Mouse (Mus musculus) C2C12 (cell line): ENCODE results near the gene Mitf.

ENCODE experiments used
- CTCF ChIP-seq: IDR thresholded peaks from one replicate; pipeline ENCODE4 v1.5.1; 2011; ENCODE audit not compliant: control insufficient read depth, insufficient read depth, insufficient read length
- MYOD1 ChIP-seq: IDR thresholded peaks from one replicate; pipeline ENCODE4 v1.6.1; 2011; ENCODE audit warnings: low read depth; ENCODE audit not compliant: control insufficient read depth, insufficient read length

DNA sequence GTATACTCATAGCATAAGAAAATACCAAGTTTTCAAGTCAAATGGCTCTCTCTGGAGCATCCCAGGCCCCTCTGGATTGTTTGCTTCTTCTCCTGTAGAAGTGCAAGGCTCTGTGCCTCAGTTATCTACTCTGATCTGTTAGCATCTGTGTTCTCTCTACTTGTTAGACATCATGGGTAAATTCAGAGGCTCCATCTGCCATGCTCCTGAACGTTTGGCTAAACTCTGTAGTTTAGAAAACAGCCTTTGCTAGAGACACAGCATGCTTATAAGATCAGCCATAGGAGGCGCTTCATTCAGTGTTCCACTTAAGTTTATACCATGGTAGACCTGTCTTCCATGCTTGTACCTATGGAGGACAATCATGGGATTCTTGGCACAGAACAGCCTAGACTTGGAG lies 39.0 kb upstream of the Mitf start:
- no peak for TF ChIP-seq CTCF
- no peak for TF ChIP-seq MYOD1
